Mouse (Mus musculus): ENCODE measurements around the gene Ccdc92b.

Ccdc92b gene

DNA sequence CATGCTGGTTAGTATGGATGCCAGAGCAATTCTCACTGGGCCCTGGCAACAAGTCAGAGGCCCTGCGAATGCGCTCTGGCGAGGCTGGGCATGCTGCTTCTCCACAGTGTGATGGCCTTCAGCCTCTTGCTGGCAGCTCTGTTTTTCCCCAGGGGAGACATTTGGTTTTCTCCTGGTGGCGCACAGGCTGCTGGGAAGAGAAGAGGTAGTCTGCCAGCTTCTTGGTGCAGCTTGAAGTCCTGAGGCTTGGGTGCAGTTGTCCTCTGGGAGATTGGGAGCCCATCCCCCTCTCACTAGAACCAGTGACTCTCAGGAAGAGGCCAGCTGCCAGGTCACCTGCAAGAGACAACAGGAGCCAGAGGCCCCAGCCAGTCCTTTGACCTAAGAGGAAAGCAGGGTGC lies 33.4 kb downstream of the Ccdc92b start:
- no peak for DNase-seq (ENCODE audit: low read depth, low spot score)

DNA sequence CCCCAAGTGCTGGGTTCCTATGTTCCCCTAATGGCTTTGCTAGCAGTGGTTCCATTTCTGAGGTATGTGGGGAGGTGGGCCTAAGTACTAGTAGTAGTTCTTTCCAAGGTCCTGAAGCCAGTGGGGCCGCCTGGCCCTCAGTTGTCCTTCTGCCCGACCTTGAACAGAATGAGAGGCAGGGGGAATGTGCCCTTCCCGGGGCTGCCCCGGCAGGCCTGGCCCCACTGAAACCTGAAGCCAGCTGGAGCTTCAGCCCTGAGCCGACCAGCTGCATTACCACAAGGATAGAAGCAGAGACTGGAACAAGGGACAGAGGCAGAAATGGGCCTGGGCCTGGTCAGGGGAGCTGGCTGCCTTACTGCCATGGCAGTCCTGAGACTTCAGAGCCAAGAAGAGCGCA lies 34.0 kb downstream of the Ccdc92b start:
- no peak for DNase-seq (ENCODE audit: low read depth, low spot score)

DNA sequence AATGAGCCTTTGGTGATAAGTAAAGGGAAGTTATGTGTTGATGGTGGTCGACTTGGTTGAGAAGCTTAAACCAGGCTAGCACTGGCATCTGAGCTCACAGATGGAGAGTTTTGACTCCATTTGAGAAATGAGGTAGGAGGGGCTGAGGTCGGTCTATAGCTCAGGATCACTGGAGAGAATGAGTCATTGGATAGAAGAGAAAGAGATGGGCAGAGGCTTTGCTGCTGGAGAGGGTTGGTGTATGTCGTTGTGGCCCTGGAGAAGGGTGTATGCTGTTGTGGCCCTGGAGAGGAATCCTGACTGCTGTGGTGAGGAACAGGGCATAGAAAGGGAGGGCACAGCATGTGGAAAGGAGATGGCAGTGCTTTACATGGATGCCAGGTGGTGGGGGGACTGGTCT lies 36.5 kb downstream of the Ccdc92b start:
- no peak for DNase-seq (ENCODE audit: low read depth, low spot score)

DNA sequence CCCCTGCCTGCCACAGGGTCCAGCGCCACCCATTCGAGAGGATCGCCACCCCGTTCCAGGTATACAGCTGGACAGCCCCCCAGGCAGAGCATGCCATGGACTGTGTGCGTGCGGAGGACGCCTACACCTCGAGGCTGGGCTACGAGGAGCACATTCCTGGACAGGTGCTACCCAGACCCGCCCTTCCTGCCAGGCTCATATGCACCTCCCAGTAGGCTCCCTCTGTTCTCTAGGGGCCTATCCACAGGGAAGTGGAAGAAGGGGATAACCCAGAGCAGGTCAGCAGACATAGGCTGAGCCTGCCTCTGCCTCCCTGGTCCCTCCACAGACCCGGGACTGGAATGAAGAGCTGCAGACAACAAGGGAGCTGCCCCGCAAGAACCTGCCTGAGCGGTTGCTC lies 40.9 kb downstream of the Ccdc92b start:
- no peak for DNase-seq (ENCODE audit: low read depth, low spot score)

DNA sequence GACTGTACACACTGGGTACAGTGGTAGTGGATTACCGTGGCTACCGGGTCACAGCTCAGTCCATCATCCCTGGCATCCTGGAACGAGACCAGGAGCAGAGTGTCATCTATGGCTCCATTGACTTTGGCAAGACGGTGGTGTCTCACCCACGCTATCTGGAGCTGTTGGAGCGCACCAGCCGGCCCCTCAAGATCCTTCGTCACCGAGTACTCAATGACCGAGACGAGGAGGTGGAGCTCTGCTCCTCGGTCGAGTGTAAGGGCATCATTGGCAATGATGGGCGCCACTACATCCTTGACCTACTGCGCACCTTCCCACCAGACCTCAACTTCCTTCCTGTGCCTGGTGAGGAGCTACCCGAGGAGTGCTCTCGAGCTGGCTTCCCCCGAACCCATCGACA lies 42.2 kb downstream of the Ccdc92b start:
- no peak for DNase-seq (ENCODE audit: low read depth, low spot score)

DNA sequence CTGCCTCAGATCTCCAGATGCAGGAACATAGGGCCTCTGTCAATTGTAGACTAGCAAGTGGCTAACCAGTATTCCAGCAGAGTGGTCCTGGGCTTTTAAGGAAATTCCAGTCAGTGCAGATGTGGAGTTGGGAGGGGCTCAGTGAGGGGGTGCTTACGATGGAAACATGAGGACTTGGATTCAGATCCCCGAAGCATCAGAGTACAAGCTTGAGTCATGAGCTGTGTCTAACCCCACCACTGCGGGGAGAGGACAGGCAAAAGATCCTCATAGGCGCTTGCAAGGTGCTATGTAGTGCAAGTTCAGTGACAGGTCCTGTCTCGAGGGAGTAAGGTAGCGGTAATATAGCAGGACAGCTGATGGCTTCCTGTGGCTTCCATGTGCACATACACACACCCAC lies 42.8 kb downstream of the Ccdc92b start:
- no peak for DNase-seq (ENCODE audit: low read depth, low spot score)

DNA sequence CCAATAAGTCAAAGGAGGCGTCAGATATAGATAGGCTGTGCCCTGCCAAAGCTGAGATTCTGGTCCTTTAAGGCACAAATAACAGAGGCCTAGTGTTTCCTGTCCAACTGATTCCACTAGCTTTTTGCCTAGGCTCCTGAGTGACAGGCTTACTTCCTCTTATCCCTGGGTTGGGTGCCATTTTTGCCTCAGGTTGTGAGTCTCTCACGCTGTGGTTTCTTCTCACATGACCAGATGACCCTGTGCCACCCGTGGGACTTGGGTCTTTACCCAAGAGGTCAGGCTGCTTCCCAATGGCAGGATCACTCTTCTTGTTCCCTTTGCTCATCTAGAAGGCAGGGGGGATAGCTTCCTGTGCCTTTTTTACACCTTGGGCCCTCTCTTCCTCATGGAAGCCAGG lies 44.9 kb downstream of the Ccdc92b start:
- DNase-seq (ENCODE audit: low read depth, low spot score): no peak

DNA sequence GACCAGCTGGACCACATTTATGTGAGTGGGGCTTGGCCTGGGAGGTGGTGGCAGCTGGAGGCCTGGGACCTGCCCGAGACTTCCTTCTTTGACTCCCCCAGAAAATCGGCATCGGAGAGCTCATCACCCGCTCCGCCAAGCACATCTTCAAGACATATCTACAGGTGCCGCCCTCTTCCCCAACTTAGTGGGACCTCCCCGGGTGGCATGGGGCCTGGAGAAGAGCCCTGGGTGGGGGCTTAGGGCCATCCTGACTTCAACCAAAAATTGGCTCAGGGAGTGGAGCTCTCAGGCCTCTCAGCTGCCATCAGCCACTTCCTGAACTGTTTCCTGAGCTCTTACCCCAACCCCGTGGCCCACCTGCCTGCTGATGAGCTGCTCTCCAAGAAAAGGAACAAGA lies 45.5 kb downstream of the Ccdc92b start:
- no peak for DNase-seq (ENCODE audit: low read depth, low spot score)

DNA sequence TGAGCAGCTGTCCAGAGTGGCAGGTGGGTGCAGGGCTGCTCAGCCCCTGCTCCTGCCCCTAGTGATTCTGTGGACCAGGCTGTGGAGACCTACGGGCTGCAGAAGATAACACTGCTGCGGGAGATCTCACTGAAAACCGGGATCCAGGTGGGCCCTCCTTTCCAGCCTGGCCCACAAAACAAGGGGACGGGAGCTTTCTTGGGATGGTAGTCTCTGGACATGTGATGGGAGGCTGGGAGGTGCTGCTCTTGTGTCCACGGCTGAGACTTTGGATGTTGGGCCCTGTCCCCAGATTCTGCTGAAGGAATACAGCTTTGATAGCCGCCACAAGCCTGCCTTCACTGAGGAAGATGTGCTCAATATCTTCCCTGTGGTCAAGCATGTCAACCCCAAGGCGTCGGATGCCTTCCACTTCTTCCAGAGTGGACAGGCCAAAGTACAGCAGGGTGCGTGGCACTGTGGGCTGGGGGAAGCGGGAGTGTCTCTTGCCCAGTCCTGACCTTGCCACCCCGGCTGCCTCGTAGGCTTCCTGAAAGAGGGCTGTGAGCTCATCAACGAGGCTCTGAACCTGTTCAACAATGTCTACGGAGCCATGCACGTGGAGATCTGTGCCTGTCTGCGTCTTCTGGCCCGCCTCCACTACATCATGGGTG lies 46.4 kb downstream of the Ccdc92b start:
- no peak for DNase-seq (ENCODE audit: low read depth, low spot score)

DNA sequence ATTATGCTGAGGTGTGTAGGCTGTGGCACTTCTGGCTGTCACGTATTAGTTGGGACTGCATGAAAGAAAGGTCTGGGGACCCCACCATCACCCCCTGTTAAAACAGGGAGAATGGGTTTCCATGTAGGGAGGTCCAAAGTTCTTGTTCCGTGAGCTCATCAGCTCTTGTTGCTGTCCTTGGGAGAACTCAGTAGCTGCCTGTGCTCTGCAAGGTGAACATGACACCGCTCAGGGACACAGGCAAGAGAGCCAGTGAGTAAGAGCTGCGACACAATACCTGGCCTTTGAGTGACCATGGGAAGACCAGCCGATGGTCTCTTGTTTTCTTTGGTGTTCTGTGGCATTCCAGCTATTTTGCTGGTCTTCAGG lies 46.9 kb downstream of the Ccdc92b start:
- DNase-seq (ENCODE audit: low read depth, low spot score): no peak

DNA sequence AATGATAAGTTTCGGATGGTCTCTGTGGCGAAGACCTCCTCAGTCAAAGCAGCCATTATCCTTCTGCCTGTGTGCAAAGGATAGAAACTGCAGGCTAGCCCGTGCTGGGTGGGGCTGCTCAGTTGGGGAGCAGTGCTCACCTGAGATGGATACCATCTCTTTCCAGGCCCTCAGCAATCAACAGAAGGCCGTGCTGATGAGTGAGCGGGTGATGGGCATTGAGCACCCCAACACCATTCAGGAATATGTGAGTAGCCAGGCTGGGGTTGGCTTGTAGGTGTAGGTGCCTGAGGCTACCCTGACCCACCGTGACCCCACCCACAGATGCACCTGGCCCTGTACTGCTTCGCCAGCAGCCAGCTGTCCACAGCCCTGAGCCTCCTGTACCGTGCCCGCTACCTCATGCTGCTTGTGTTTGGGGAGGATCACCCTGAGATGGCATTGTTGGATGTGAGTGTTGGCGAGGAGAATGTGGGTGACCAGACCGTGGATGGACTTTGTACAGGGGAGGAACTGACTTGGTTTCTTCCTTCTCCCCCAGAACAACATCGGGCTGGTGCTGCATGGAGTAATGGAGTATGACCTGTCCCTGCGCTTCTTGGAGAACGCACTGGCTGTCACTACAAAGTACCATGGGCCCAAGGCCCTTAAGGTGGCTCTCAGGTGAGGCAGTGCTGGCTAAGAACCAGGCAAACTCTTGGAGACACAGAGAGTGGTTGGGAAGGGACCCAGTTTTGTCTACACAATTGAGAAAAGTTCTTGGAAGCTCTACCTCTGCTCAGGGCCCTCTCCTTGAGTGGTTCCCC lies 47.6 kb downstream of the Ccdc92b start:
- no peak for DNase-seq (ENCODE audit: low read depth, low spot score)

DNA sequence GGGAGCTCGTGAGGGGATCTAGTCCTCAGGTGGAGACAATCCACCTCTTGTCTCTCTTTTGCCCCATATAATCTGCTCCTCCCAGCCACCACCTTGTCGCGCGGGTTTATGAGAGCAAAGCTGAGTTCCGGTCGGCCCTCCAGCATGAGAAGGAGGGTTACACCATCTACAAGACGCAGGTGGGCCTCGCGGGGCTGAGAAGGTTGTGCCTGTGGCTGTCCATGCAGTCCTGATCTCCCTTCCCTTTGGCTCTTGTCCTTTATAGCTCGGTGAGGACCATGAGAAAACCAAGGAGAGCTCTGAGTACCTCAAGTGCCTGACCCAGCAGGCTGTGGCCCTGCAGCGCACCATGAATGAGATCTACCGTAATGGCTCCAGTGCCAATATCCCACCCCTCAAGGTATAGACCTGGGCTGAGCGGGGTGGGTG lies 48.2 kb downstream of the Ccdc92b start:
- DNase-seq (ENCODE audit: low read depth, low spot score): no peak

DNA sequence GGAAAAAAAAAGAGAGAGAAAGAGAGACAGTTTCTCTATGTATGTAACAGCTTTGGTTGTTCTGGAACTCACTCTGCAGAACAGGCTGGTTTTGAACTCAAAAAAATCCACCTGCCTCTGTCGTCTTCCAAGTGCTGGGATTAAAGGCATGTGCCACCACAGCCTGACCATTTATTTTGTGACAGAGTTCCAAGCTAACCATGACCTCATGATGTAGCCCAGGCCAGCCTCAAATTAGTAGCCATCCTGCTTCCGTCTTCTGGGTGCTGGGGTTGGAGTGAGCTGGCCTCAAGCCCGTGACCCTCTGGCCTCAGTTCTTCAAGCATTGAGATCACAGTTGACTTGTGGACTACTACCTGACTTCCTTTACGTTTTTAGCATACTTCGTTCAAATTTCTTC lies 49.1 kb downstream of the Ccdc92b start:
- no peak for DNase-seq (ENCODE audit: low read depth, low spot score)

DNA sequence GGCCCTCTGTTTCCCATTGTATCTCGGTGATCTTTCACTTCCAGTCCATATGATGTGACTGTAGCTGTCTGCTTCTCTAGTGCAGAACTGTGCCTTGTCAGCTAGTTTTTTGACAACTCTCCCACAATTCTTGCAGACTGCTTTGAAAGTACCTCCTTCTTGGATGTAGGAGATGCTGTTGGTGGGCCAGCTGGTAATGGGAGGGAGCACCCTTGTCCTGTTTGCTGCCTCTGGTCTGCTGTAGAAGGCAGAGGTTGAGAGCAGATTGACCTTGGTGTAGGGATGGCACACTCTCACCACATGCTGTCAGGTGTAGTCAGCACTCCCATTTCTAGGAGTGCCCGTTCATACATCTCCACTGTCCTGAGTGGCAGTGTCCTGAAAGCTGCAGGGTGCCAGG lies 49.6 kb downstream of the Ccdc92b start:
- DNase-seq (ENCODE audit: low read depth, low spot score): no peak

DNA sequence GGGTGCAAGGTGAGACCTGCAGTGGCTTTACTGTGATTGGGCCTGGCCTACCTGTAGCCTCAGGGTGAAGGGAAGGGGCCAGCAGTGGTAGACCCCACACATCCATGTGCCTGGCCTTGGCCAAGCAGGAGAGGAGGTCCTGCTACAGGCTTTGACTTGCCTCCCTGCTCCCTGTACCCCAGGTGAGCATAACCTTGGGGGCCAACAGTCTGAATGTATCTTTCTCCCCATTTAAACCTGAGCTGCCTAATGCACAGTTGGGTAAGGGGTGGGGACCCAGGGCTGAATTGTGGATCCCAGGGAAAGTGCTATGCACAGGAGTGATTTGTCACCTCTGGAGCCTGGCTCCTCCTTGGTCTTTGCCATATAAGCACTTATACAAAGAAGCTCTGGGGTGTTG lies 50.7 kb downstream of the Ccdc92b start:
- DNase-seq (ENCODE audit: low read depth, low spot score): no peak

DNA sequence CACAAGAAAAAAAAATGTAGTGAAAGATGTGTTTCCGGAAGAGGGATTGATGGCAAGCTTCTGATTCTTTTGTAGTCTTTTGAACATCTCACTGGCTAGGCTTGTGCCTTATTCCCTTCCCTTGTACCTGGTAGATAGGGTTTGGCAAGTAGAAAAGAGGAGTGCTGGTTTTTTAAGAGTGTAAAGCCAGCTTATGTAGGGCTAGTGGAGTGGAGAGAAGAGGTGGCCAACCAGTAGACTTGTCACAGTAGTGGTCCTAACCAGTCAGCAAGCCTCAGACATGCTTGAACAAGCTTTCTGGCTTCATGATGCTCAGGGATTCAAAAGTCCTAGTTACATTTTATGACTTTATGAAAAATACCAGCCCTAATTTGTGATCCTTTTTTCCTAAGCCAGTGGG lies 51.6 kb downstream of the Ccdc92b start:
- no peak for DNase-seq (ENCODE audit: low read depth, low spot score)

DNA sequence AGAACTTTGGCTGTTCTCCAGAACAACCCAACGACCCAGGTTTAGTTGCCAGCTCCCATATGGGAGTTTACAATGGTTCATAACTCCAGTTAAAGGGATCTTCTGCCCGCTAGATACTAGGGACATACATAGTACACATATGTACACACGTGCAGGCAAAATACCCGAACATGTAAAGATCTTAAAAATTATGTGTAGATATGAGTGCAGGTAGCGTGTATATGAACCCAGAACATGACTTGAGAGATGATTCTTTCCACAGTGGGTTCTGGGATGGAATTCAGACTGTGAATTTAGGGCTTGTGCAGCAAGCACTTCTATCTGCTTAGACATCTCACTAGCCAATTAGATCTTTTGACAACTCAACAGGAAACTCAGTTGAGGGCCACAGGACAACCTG lies 52.4 kb downstream of the Ccdc92b start:
- no peak for DNase-seq (ENCODE audit: low read depth, low spot score)

DNA sequence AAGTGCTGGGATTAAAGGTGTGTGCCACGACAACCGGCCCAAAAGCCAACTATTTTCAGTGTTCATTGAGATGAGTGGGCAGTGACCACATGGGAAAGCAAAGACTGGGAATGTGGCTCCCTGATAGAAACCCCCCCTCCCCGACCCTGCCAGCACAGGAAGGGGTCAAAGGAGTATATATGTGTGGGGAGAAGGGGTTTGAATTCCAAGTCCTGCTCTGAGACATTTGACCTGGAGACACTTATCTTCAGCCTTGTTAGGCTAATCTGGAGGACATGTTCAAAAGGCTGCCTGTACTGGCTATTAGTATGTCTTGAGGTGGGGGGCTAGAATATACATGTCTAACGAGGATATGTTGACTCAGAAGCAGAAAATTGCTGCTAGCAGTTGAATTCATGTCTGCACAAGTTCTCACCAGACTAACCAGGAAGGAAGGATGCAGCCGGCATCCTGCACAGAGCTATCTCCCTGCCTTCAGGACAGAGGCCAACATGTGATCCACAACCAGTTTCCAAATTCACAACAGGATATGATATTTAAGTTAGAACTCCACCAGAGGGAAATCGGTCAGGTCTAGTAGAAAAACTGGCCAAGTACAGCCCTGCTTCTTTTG lies 53.6 kb downstream of the Ccdc92b start:
- no peak for DNase-seq (ENCODE audit: low read depth, low spot score)

DNA sequence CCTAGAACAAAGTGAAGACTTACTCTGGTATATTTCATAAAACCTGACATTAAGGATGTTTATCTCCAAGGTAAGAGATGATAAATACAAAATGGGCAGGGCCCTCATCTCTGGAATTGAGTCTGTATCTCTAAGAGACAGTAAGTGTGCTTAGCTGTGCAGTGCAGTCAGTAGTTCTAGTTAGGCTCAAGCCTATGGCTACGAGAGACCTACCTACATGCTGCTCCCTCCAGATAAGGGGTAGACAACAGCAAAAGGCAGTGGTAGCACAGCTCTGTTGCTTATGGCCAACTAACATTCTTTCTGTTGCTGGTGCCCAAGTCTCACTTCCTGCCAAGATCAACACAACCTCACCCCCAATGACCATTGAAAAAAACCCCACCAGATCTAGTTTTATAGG lies 54.2 kb downstream of the Ccdc92b start:
- DNase-seq (ENCODE audit: low read depth, low spot score): no peak

DNA sequence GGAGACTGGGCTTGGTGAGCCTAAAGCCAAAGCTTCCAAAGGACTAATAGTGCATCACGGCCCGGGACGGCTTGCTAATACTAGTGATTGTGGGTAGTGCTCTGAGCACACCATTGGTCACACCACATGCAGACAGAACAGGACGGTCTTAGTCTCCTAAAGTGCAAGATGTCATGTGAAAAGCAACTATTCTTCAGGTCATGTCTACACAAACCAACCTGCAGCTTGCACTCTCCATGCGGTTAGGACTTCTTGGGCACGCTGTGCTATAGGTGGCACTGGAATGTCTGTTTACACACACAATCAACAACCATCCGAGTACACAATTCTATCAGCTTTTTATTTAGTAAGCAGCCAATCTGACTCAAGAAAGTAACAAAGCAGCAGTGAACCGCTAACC lies 55.3 kb downstream of the Ccdc92b start:
- DNase-seq (ENCODE audit: low read depth, low spot score): no peak

DNA sequence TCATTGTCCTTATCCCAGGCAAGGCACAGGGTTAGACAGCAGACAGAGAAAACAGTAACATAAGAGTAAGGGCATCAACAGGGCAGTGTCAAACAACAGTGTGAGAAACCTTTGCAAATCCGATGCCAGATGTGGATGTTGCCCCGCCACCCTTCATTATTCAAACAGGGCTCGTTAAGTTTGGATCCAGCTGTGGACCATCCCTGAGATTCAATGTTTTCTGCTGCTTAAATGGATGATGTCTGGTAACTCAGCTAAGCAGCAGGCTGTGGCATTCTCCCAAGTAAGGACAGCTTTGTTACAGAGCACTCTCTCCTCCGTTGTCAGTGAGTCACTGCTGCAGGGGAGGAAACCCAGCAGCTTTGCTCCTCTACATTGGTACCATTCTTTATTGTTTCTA lies 55.8 kb downstream of the Ccdc92b start:
- no peak for DNase-seq (ENCODE audit: low read depth, low spot score)

Data from retina, adult 2 months (tissue).